Mouse (Mus musculus): ENCODE data around the gene Rara.
"Not testable (repeated sequence)": the region's sequence is repeated elsewhere in the genome, so short reads cannot be mapped to it uniquely, and the experiment has no call there.

Gene Rara

GRCm38 (mm10) chr11:98922851-98923711 is 4.5 kb upstream of the Rara start:
- DNase-seq (ENCODE audit: low read depth, low spot score), result not testable (repeated sequence)

- DNase-seq (ENCODE audit: low read depth, low spot score), result no peak
Observed at GRCm38 (mm10) chr11:98924633-98925175, 2.9 kb upstream of the Rara start.

GRCm38 (mm10) chr11:98925265-98925721 is 2.3 kb upstream of the Rara start:
- DNase-seq (ENCODE audit: low read depth, low spot score), result no peak

- peak; percentile 89 for DNase-seq (ENCODE audit: low read depth, low spot score)
Observed at GRCm38 (mm10) chr11:98925868-98926311, 1.7 kb upstream of the Rara start.

GRCm38 (mm10) chr11:98926553-98926952 is 1.1 kb upstream of the Rara start:
- no peak for DNase-seq (ENCODE audit: low read depth, low spot score)

GRCm38 (mm10) chr11:98928186-98928893 is 722 bp downstream of the Rara start:
- DNase-seq (ENCODE audit: low read depth, low spot score), result no peak

- no peak for DNase-seq (ENCODE audit: low read depth, low spot score)
Observed at GRCm38 (mm10) chr11:98929503-98929902, 1.9 kb downstream of the Rara start.

- no peak for DNase-seq (ENCODE audit: low read depth, low spot score)
Observed at GRCm38 (mm10) chr11:98930127-98930601, 2.5 kb downstream of the Rara start.

- DNase-seq (ENCODE audit: low read depth, low spot score), result no peak
Observed at GRCm38 (mm10) chr11:98930773-98931512, 3.3 kb downstream of the Rara start.

- DNase-seq (ENCODE audit: low read depth, low spot score), result no peak
Observed at GRCm38 (mm10) chr11:98931513-98932292, 4.1 kb downstream of the Rara start.

- DNase-seq (ENCODE audit: low read depth, low spot score), result peak; percentile 74
Observed at GRCm38 (mm10) chr11:98932293-98933091, 4.9 kb downstream of the Rara start.

GRCm38 (mm10) chr11:98933151-98933550 is 5.5 kb downstream of the Rara start:
- no peak for DNase-seq (ENCODE audit: low read depth, low spot score)

- DNase-seq (ENCODE audit: low read depth, low spot score), result not testable (repeated sequence)
Observed at GRCm38 (mm10) chr11:98933847-98934246, 6.2 kb downstream of the Rara start.

GRCm38 (mm10) chr11:98934367-98934766 is 6.7 kb downstream of the Rara start:
- DNase-seq (ENCODE audit: low read depth, low spot score), result no peak

- no peak for DNase-seq (ENCODE audit: low read depth, low spot score)
Observed at GRCm38 (mm10) chr11:98935123-98935522, 7.5 kb downstream of the Rara start.

- peak; percentile 86 for DNase-seq (ENCODE audit: low read depth, low spot score)
Observed at GRCm38 (mm10) chr11:98936170-98936569, 8.6 kb downstream of the Rara start.

- no peak for DNase-seq (ENCODE audit: low read depth, low spot score)
Observed at GRCm38 (mm10) chr11:98936606-98937409, 9.2 kb downstream of the Rara start.

- DNase-seq (ENCODE audit: low read depth, low spot score), result peak; percentile 92
Observed at GRCm38 (mm10) chr11:98937410-98937913, 9.8 kb downstream of the Rara start.
